Mouse (Mus musculus) embryo, embryonic 10.5 days (tissue): ENCODE results near the gene Cnnm3.

ENCODE experiments used
- DNase-seq: peaks from one replicate; pipeline ENCODE4 v3.0.0-alpha.2; 2015; ENCODE audit warnings: low spot score

The Cnnm3 gene

DNA sequence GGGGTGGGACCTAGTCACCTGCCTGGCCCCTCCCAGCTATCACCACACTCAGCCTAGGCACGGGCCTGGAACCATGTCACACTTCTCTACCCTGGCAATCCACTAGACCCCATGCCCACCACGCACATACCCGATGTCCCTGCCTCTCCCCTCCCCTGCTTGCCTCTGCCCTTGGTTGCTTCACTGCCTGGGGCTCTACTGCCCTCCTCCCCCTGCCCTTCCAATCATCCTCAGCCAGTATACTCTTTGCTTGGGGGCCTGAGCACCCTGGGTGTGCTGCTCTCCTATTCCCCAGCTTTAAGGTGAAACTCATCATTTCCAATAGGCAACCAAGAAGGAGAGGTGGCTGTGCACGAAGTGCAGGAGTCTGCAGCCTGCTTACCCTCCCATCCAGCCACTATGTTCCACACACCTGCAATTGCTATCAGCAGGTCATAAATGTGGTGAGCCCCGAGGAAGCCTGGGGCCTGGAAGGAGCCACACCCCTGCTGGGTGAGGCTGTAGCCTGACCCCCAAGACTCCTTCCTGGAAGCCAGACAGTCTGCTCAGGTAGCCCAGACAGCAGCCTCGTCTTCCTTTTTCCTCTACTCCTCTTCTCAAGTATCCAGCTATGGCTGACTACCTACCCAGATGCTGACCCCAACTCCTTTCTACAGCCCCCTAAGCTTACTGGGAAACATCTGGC, 65.5 kb downstream of the Cnnm3 start:
- no peak for DNase-seq
